Mouse (Mus musculus) heart, postnatal 0 days (tissue): ENCODE results near the gene Map4k4. TPM values are rescaled to one million over a fixed set of nuclear protein-coding genes. Genes with fewer than 3 reads are reported as not detected.

Source experiments
- ATAC-seq: fragments of 200-750 bp; cut with Nextera tagmentation; 2 replicates; pipeline ENCODE4 v1.8.0; 2017; ENCODE audit warnings: low read depth, moderate number of reproducible peaks, moderate library complexity; ENCODE audit not compliant: insufficient read depth
- DNase-seq: peaks from one replicate; pipeline ENCODE4 v3.0.0-alpha.2; 2016; ENCODE audit warnings: low spot score
- H3K27ac ChIP-seq: fragments of 300-500 bp; sonication (generic); 2 replicates; pipeline ENCODE4 v1.5.1; 2014; ENCODE audit warnings: low read depth, mild to moderate bottlenecking
- H3K27me3 ChIP-seq: fragments of 300-500 bp; sonication (generic); 2 replicates; pipeline ENCODE4 v1.6.1; 2014; ENCODE audit warnings: low read length, mixed read lengths; ENCODE audit not compliant: control insufficient read depth, insufficient read depth
- H3K36me3 ChIP-seq: fragments of 300-500 bp; sonication (generic); replicated peaks from 2 replicates; pipeline ENCODE4 v1.6.1; 2014; ENCODE audit warnings: low read length, mixed read lengths; ENCODE audit not compliant: control insufficient read depth, insufficient read depth
- H3K4me1 ChIP-seq: fragments of 300-500 bp; sonication (generic); 2 replicates; pipeline ENCODE4 v1.6.1; 2014; ENCODE audit warnings: antibody characterized with exemption; ENCODE audit not compliant: control insufficient read depth, insufficient read depth
- H3K4me2 ChIP-seq: fragments of 300-500 bp; sonication (generic); 2 replicates; pipeline ENCODE4 v1.6.1; 2014; ENCODE audit warnings: low read depth, mild to moderate bottlenecking, low read length, moderate library complexity
- H3K4me3 ChIP-seq: fragments of 300-500 bp; sonication (generic); 2 replicates; pipeline ENCODE4 v1.5.1; 2014; ENCODE audit warnings: low read depth, low read length
- H3K9ac ChIP-seq: fragments of 300-500 bp; sonication (generic); replicated peaks from 2 replicates; pipeline ENCODE4 v1.6.1; 2014; ENCODE audit warnings: low read depth, low read length, mixed read lengths
- H3K9me3 ChIP-seq: fragments of 300-500 bp; sonication (generic); replicated peaks from 2 replicates; pipeline ENCODE4 v1.6.1; 2016; ENCODE audit warnings: low read length; ENCODE audit not compliant: control insufficient read depth
- CTCF ChIP-seq: IDR thresholded peaks from 2 replicates; pipeline ENCODE4 v1.5.1; 2016; ENCODE audit warnings: antibody characterized with exemption, control low read depth, low read depth
- EP300 ChIP-seq: IDR thresholded peaks from 2 replicates; pipeline ENCODE4 v1.6.1; 2016; ENCODE audit warnings: antibody characterized with exemption, low read depth
- WGBS: fragments of 180-500 bp; shearing (Covaris S2); extraction: QIAGEN DNeasy Blood & Tissue Kit; methylation state at CpG from one replicate; pipeline ENCODE4 v1.1.7; 2014; 5-methylcytosine and 5-hydroxymethylcytosine counted together
- polyA plus RNA-seq: library from polyadenylated mRNA; unstranded; fragments of >200 nt; fragmentation: Nextera tagmentation; extraction: Ambion mirVana; gene quantifications from 2 replicates; pipeline ENCODE4 v1.2.1, GENCODE M21; 2015
- total RNA-seq: library from RNA; depleted of rRNA; stranded (reverse); fragments of >200 nt; gene quantifications from 2 replicates; pipeline ENCODE4 v1.2.3, GENCODE M21; 2014; ENCODE audit warnings: low replicate concordance

Map4k4 gene
- total and polyA plus RNA-seq, 2 experiments from 2014 or later: 17.4 to 129 TPM

GRCm38 (mm10) chr1:39918517-39919115 lies 17.9 kb downstream of the Map4k4 start:
- 25% methylated on average over 7 of the region's 7 CpGs for WGBS
- H3K4me3 ChIP-seq: no peak overlapping the region
- no peaks in the 10 kb centered on the region for H3K27me3 ChIP-seq
- no peak for DNase-seq
- TF ChIP-seq EP300: no peak
- no peak for TF ChIP-seq CTCF
- ATAC-seq: no peak
- no peak overlapping the region for H3K9ac ChIP-seq
- H3K4me1 ChIP-seq: peaks cover 61% of the 10 kb centered on the region
- H3K4me2 ChIP-seq: no peak overlapping the region
- peaks cover 8% of the 10 kb centered on the region; the same call in 1 of the 2 replicates for H3K36me3 ChIP-seq
- peak overlapping the region; percentile 0 for H3K27ac ChIP-seq
- no peaks in the 10 kb centered on the region for H3K9me3 ChIP-seq

DNA sequence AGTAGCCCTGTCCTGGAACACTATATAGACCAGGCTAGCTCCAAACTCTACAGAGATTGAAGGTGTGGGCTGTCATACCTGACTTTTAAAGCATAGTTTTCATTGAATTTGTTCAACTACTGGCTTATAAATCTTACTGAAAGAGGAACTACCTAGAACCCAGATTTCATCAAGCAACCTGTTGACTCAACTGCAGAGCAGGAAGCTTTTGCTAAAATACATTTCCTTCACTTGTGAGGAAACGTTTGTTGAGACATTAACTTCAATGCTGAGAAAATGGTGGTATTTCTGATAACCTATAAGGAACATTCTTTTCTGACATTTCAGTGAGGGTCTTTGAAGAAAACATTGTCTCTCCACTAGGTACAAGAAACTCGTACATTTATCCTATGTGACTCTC lies 19.9 kb downstream of the Map4k4 start:
- Histone ChIP-seq H3K9ac (no peak overlapping the region), H3K9me3 (no peaks in the 10 kb centered on the region), H3K4me1 (peaks cover 79% of the 10 kb centered on the region), H3K4me2 (no peak overlapping the region), H3K27me3 (no peaks in the 10 kb centered on the region), H3K36me3 (peaks cover 9% of the 10 kb centered on the region; the same call in 1 of the 2 replicates), H3K4me3 (no peak overlapping the region), H3K27ac (0 out of 2 replicates have a peak overlapping the region, but pooled peaks have one; percentile 54)
- WGBS: 52% methylated on average over 2 of the region's 2 CpGs
- DNase-seq (no peak), ATAC-seq (no peak)
- TF ChIP-seq EP300: no peak
- TF ChIP-seq CTCF: no peak

DNA sequence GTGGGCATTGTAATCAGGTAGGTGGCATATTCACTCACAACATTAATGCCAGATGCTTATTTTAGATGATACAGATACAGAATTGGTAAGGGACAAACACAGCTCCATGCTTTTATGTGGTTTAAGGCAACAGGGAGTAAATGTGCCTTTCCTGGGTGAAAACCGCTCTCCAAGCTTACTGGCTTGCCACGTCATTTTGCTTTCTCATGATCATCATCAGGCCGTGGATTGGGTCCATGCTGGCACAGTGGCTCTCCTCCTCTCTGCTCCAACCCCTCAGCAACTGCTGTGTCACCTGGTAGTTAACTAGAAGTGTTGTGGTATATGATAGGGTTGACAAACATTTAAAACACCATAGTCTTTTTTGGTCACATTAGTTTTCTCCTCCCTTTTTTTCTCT lies 21.3 kb downstream of the Map4k4 start:
- DNase-seq (no peak), ATAC-seq (no peak)
- Histone ChIP-seq H3K36me3 (peaks cover 9% of the 10 kb centered on the region; the same call in 1 of the 2 replicates), H3K4me2 (0 out of 2 replicates have a peak overlapping the region, but pooled peaks have one; percentile 2), H3K27ac (peak overlapping the region; percentile 54), H3K9me3 (no peaks in the 10 kb centered on the region), H3K9ac (no peak overlapping the region), H3K27me3 (no peaks in the 10 kb centered on the region), H3K4me3 (no peak overlapping the region), H3K4me1 (peaks cover 81% of the 10 kb centered on the region)
- WGBS: 71% methylated on average over 3 of the region's 3 CpGs
- no peak for TF ChIP-seq CTCF
- no peak for TF ChIP-seq EP300

GRCm38 (mm10) chr1:39922714-39923113 lies 22.0 kb downstream of the Map4k4 start:
- WGBS: 32% methylated on average over 8 of the region's 8 CpGs
- Histone ChIP-seq H3K36me3 (peaks cover 9% of the 10 kb centered on the region; the same call in 1 of the 2 replicates), H3K4me1 (peaks cover 76% of the 10 kb centered on the region), H3K4me3 (no peak overlapping the region), H3K9me3 (no peaks in the 10 kb centered on the region), H3K4me2 (peak overlapping the region; percentile 26), H3K27ac (peak overlapping the region; percentile 54), H3K9ac (no peak overlapping the region), H3K27me3 (no peaks in the 10 kb centered on the region)
- peak; percentile 62 for ATAC-seq
- peak; percentile 76 for DNase-seq
- TF ChIP-seq CTCF: no peak
- no peak for TF ChIP-seq EP300

DNA sequence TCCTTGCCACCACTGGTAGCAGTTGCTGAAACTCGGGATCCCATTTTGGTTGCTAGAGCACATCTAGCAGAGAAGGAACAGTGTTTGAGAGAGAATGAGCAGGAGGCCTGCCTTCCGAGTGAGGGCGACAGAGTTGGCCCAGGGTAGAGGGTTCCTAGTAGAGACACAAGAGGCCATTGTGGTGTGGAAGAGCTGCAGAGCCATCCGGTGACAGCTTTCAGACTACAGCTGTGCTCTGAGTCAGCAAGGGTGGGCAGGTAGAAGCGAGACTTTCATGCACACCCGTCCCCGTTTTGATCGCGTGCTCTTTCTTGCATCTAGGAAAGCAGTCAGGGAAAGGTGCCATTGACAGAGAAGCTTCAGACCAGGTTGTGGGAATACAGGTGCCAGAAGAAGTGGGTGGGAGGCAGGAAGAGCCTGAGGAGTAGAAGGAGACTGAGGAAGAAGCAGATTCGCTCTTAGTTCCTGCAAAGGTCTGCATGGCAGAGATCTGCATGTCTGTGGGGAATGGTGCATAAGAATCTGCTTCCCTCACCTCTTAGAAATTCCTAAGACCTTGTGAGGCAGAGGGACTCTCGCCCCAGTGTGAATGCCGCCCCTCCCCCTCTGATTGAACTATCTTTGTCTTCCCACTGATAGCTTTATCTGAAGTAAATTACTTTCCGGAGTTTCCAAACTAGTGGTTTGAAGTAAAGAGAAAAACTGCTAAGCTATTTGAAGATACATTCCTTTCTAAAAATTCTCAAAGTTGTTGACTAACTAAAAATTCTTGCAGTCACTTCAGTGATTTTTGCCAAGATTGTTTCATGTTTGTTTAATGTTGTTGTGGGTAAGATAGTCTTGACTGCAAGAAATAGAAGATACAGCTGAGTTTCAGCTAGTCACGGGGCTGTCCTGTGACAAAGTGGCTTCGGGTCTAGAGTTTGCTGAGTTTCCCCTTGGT lies 23.0 kb downstream of the Map4k4 start:
- H3K4me3 ChIP-seq: no peak overlapping the region
- WGBS: 13% methylated on average over 15 of the region's 15 CpGs
- peak; percentile 31 for TF ChIP-seq CTCF
- no peak for TF ChIP-seq EP300
- peak; percentile 40 for DNase-seq
- H3K4me1 ChIP-seq: peaks cover 73% of the 10 kb centered on the region
- ATAC-seq: peak; percentile 52; the same call in 1 of the 2 replicates
- H3K4me2 ChIP-seq: peak overlapping the region; percentile 26
- no peaks in the 10 kb centered on the region for H3K9me3 ChIP-seq
- no peak overlapping the region for H3K9ac ChIP-seq
- no peaks in the 10 kb centered on the region for H3K27me3 ChIP-seq
- H3K36me3 ChIP-seq: peaks cover 9% of the 10 kb centered on the region; the same call in 1 of the 2 replicates
- H3K27ac ChIP-seq: peak overlapping the region; percentile 54
